Mouse (Mus musculus): ENCODE data around the gene Oser1. TPM values are rescaled to one million over a fixed set of nuclear protein-coding genes. Genes with fewer than 3 reads are reported as not detected.

Oser1 gene
- polyA plus RNA-seq, 1 experiment from 2014 or later, result 50.4 TPM

GRCm38 (mm10) chr2:163401221-163401620 lies 23.3 kb downstream of the Oser1 start:
- peak; percentile 38; the same call in 1 of the 2 replicates for ATAC-seq
- peak; percentile 83 for DNase-seq
- Histone ChIP-seq H3K36me3 (replicated peaks; ENCODE audit: insufficient read depth, low read length) (peaks cover 10% of the 10 kb centered on the region), H3K27ac (ENCODE audit: low read depth) (no peak overlapping the region), H3K27me3 (ENCODE audit: insufficient read depth, low read length) (no peaks in the 10 kb centered on the region), H3K9me3 (ENCODE audit: low read length) (no peaks in the 10 kb centered on the region), H3K9ac (replicated peaks) (no peak overlapping the region), H3K4me2 (ENCODE audit: low read depth, low read length) (no peak overlapping the region), H3K4me1 (ENCODE audit: insufficient read depth) (peaks cover 14% of the 10 kb centered on the region; the same call in 1 of the 2 replicates), H3K4me3 (ENCODE audit: low read depth, low read length) (no peak overlapping the region)
- 4% methylated on average over 8 of the region's 8 CpGs for WGBS (ENCODE audit: insufficient replicate concordance)
- TF ChIP-seq EP300 (IDR thresholded peaks at IDR 0.05; ENCODE audit: low read depth) (no peak; the same call in 1 of the 2 replicates), CTCF (IDR thresholded peaks at IDR 0.05; ENCODE audit: low read depth) (peak; percentile 99)

- no peak for TF ChIP-seq EP300 (IDR thresholded peaks at IDR 0.05; ENCODE audit: low read depth)
- no peak for TF ChIP-seq CTCF (IDR thresholded peaks at IDR 0.05; ENCODE audit: low read depth)
- no peaks in the 10 kb centered on the region for H3K9me3 ChIP-seq (ENCODE audit: low read length)
- H3K9ac ChIP-seq (replicated peaks), result no peak overlapping the region
- no peak for ATAC-seq
- no peaks in the 10 kb centered on the region for H3K36me3 ChIP-seq (replicated peaks; ENCODE audit: insufficient read depth, low read length)
- H3K27me3 ChIP-seq (ENCODE audit: insufficient read depth, low read length), result no peaks in the 10 kb centered on the region
- H3K27ac ChIP-seq (ENCODE audit: low read depth), result no peak overlapping the region
- DNase-seq, result no peak
- no peak overlapping the region for H3K4me2 ChIP-seq (ENCODE audit: low read depth, low read length)
- H3K4me1 ChIP-seq (ENCODE audit: insufficient read depth), result peaks cover 11% of the 10 kb centered on the region; the same call in 1 of the 2 replicates
- WGBS (ENCODE audit: insufficient replicate concordance), result 60% methylated on average over 8 of the region's 8 CpGs
- H3K4me3 ChIP-seq (ENCODE audit: low read depth, low read length), result no peak overlapping the region
These were observed 25.3 kb downstream of the Oser1 start for GRCm38 (mm10) chr2:163399222-163399621.

- peaks cover 8% of the 10 kb centered on the region; the same call in 1 of the 2 replicates for H3K4me1 ChIP-seq (ENCODE audit: insufficient read depth)
- H3K36me3 ChIP-seq (replicated peaks; ENCODE audit: insufficient read depth, low read length), result no peaks in the 10 kb centered on the region
- ATAC-seq, result no peak
- WGBS (ENCODE audit: insufficient replicate concordance), result 72% methylated on average over 4 of the region's 4 CpGs
- no peak overlapping the region for H3K4me2 ChIP-seq (ENCODE audit: low read depth, low read length)
- H3K9me3 ChIP-seq (ENCODE audit: low read length), result no peaks in the 10 kb centered on the region
- TF ChIP-seq CTCF (IDR thresholded peaks at IDR 0.05; ENCODE audit: low read depth) (no peak), EP300 (IDR thresholded peaks at IDR 0.05; ENCODE audit: low read depth) (no peak)
- no peak overlapping the region for H3K27ac ChIP-seq (ENCODE audit: low read depth)
- H3K4me3 ChIP-seq (ENCODE audit: low read depth, low read length), result no peak overlapping the region
- H3K27me3 ChIP-seq (ENCODE audit: insufficient read depth, low read length), result no peaks in the 10 kb centered on the region
- DNase-seq, result no peak
- no peak overlapping the region for H3K9ac ChIP-seq (replicated peaks)
These were observed 25.7 kb downstream of the Oser1 start for GRCm38 (mm10) chr2:163398770-163399169.

- TF ChIP-seq EP300 (IDR thresholded peaks at IDR 0.05; ENCODE audit: low read depth) (no peak), CTCF (IDR thresholded peaks at IDR 0.05; ENCODE audit: low read depth) (no peak)
- H3K4me1 ChIP-seq (ENCODE audit: insufficient read depth), result no peaks in the 10 kb centered on the region
- H3K9ac ChIP-seq (replicated peaks), result no peak within 1 kb of the TSS
- 0 out of 2 replicates have a peak within 1 kb of the TSS, but pooled peaks have one; percentile 15 for H3K4me2 ChIP-seq (ENCODE audit: low read depth, low read length)
- no peaks in the 10 kb centered on the region for H3K27me3 ChIP-seq (ENCODE audit: insufficient read depth, low read length)
- H3K27ac ChIP-seq (ENCODE audit: low read depth), result no peak within 1 kb of the TSS
- no peak within 1 kb of the TSS for H3K4me3 ChIP-seq (ENCODE audit: low read depth, low read length)
- no peaks in the 10 kb centered on the region for H3K9me3 ChIP-seq (ENCODE audit: low read length)
- H3K36me3 ChIP-seq (replicated peaks; ENCODE audit: insufficient read depth, low read length), result no peaks in the 10 kb centered on the region
- 18% methylated on average over 10 of the region's 10 CpGs for WGBS (ENCODE audit: insufficient replicate concordance)
- no peak for ATAC-seq
- DNase-seq, result no peak
These were observed 26.6 kb downstream of the Oser1 start, which contains the start of gene Jph2 for GRCm38 (mm10) chr2:163397905-163398304. Gene Jph2 (minus strand): TSS chr2:163397993.

- Histone ChIP-seq H3K9ac (replicated peaks) (no peak overlapping the region), H3K36me3 (replicated peaks; ENCODE audit: insufficient read depth, low read length) (no peaks in the 10 kb centered on the region), H3K4me1 (ENCODE audit: insufficient read depth) (no peaks in the 10 kb centered on the region), H3K27ac (ENCODE audit: low read depth) (no peak overlapping the region), H3K27me3 (ENCODE audit: insufficient read depth, low read length) (no peaks in the 10 kb centered on the region), H3K4me2 (ENCODE audit: low read depth, low read length) (0 out of 2 replicates have a peak overlapping the region, but pooled peaks have one; percentile 15), H3K4me3 (ENCODE audit: low read depth, low read length) (no peak overlapping the region), H3K9me3 (ENCODE audit: low read length) (no peaks in the 10 kb centered on the region)
- TF ChIP-seq EP300 (IDR thresholded peaks at IDR 0.05; ENCODE audit: low read depth), result no peak
- TF ChIP-seq CTCF (IDR thresholded peaks at IDR 0.05; ENCODE audit: low read depth), result no peak
- DNase-seq (no peak), ATAC-seq (no peak)
- WGBS (ENCODE audit: insufficient replicate concordance), result 85% methylated on average over 19 of the region's 19 CpGs
These were observed 27.4 kb downstream of the Oser1 start for GRCm38 (mm10) chr2:163397071-163397470.

GRCm38 (mm10) chr2:163394977-163395376 lies 29.5 kb downstream of the Oser1 start:
- WGBS (ENCODE audit: insufficient replicate concordance), result 71% methylated on average over 6 of the region's 6 CpGs
- no peak for ATAC-seq
- no peak overlapping the region for H3K9ac ChIP-seq (replicated peaks)

More at GRCm38 (mm10) chr2:163394977-163395376, 29.5 kb downstream of the Oser1 start:
- Histone ChIP-seq H3K4me2 (ENCODE audit: low read depth, low read length) (no peak overlapping the region), H3K4me1 (ENCODE audit: insufficient read depth) (no peaks in the 10 kb centered on the region), H3K27me3 (ENCODE audit: insufficient read depth, low read length) (no peaks in the 10 kb centered on the region), H3K27ac (ENCODE audit: low read depth) (no peak overlapping the region), H3K9me3 (ENCODE audit: low read length) (no peaks in the 10 kb centered on the region), H3K36me3 (replicated peaks; ENCODE audit: insufficient read depth, low read length) (no peaks in the 10 kb centered on the region), H3K4me3 (ENCODE audit: low read depth, low read length) (no peak overlapping the region)
- DNase-seq, result no peak
- TF ChIP-seq EP300 (IDR thresholded peaks at IDR 0.05; ENCODE audit: low read depth), result no peak
- no peak for TF ChIP-seq CTCF (IDR thresholded peaks at IDR 0.05; ENCODE audit: low read depth)
